Mouse (Mus musculus) left cerebral cortex, postnatal 36 days (tissue): ENCODE results near the gene Carm1. TPM values are rescaled to one million over a fixed set of nuclear protein-coding genes. Genes with fewer than 3 reads are reported as not detected.

Experiments used
- DNase-seq, 2 experiments: peaks; one replicate each; pipeline ENCODE4 v3.0.0; 2021 to 2022; ENCODE audit warnings: low spot score in 2 of 2, mixed read lengths in 1 of 2
- intact Hi-C: fragments of 180-260 bp; cut with DNase I; formaldehyde crosslinking; loops from one replicate; pipeline ENCODE4 v1.15.1; 2025
- total RNA-seq, 2 experiments: library from RNA; stranded (reverse); gene quantifications; 2 replicates each; pipeline ENCODE4 v1.2.3; 2021

Carm1 gene
- total RNA-seq, 2 experiments from 2014 or later, result 70.8 to 76.7 TPM

GRCm38 (mm10) chr9:21601073-21601472 lies 54.4 kb downstream of the Carm1 start:
- DNase-seq, result no peak
- intact Hi-C loops, result loop anchor here (5.0 kb wide), 1 partner anchor 271 kb away; no protein-coding TSS in a partner anchor

- DNase-seq, result peak; percentile 52 to 63
- intact Hi-C loops, result loop anchor here (5.0 kb wide), 1 partner anchor 270 kb away; no protein-coding TSS in a partner anchor
These were observed 55.2 kb downstream of the Carm1 start for GRCm38 (mm10) chr9:21601722-21602399.

- intact Hi-C loops, result loop anchor here (5.0 kb wide), 1 partner anchor 268 kb away; no protein-coding TSS in a partner anchor
- DNase-seq, result no peak
These were observed 57.4 kb downstream of the Carm1 start for GRCm38 (mm10) chr9:21604119-21604518.

DNA sequence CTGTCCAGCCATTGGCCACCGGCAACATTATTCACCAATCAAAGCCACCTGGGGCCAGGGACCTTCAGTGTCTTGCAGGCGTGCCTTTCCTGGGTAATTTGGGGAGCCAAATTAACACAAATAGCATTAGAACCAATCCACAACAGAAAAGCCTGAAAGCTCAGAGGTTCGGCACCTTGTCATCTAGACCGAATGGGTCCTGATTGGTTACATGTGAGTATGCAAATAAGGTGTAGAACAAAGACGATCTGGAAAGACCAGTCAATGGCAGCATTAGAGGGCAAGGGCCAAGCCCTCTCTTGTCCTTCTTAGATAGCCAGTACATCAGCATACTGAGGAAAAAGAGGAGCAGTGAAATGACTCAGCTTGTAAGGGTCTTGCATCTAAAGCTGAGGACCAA lies 59.2 kb downstream of the Carm1 start:
- intact Hi-C loops, result no loop called here
- no peak for DNase-seq

GRCm38 (mm10) chr9:21606648-21607047 lies 60.0 kb downstream of the Carm1 start:
- intact Hi-C loops, result no loop called here
- DNase-seq, result no peak

- no peak for DNase-seq
- intact Hi-C loops, result loop anchor here (5.0 kb wide), 1 partner anchor 192 kb away; no protein-coding TSS in a partner anchor
These were observed 63.2 kb downstream of the Carm1 start for GRCm38 (mm10) chr9:21609861-21610260.

DNA sequence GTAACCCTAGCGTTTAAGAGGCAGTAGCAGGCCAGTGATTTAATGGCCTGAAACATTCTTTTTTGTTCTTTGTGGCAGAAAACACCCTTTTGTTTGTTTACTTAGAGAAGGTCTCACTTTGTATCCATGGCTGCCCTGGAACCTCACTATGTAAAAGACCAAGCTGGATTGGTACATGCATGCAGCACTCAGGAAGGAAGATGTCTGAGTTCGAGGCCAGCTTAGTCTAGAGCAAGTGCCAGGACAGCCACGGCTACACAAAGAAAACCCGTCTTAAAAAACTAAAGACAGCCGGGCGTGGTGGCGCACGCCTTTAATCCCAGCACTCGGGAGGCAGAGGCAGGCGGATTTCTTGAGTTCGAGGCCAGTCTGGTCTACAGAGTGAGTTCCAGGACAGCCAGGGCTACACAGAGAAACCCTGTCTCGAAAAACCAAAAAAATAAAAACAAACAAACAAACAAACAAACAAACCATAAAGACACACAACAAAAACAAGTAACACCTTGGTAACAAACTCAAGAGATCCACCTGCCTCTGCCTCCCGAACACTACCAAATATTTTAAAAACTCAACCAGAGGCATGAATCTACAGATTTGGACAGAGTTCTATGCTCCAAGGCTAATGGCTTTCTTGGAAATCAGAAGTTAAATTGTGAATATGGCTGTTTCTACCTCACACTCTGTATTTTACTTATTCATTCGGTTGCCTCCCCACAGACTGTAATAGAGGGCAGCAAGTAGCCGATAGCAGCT lies 68.3 kb downstream of the Carm1 start:
- intact Hi-C loops, result loop anchor here (5.0 kb wide), 1 partner anchor 187 kb away; no protein-coding TSS in a partner anchor
- no peak for DNase-seq

- peak; percentile 100 for DNase-seq
- intact Hi-C loops, result no loop called here
These were observed 69.0 kb downstream of the Carm1 start, which contains the start of gene Smarca4 for GRCm38 (mm10) chr9:21615617-21616231. Smarca4 (plus strand) TSS chr9:21616169.

GRCm38 (mm10) chr9:21616232-21616781 lies 69.6 kb downstream of the Carm1 start:
- intact Hi-C loops, result no loop called here
- DNase-seq, result peak; percentile 85 to 88

DNA sequence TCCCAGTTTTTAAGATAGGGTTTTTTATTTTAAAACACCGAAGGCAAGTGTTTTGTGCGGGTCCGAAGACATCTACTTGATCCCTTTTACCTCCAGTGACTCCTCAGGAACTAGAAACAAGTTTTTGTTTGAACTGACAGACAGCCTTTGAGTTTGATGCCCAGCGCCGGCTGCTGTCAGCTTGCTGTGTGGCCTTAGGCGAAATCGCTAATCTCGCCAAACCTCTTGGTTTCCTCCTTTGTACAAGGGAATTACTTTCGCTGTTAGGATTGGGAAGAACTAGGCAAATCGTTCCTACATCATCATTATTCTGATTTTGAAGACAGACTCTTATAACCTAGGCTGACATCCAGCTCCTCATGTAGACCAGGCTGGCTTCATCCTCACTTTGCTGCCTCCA lies 70.4 kb downstream of the Carm1 start:
- intact Hi-C loops, result no loop called here
- DNase-seq, result no peak

DNA sequence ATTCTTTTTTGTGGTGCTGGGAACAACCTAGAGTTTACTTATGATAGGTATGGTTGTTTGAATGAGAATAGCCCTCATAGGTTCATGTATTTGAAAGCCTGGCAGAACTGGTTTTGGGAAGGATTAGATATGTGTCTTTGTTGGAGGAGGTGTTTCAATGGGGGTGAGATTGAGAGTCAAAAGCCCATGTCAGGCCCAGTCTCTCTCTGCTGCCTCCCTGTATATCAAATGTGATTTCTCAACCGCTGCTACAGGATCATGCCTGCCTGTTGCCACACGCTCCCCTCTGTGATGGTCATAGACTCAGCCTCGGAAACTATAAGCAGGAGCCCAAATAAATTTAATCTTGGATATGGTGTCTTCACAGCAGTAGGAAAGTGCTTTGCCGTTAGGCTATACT lies 73.5 kb downstream of the Carm1 start:
- DNase-seq, result no peak
- intact Hi-C loops, result no loop called here

DNA sequence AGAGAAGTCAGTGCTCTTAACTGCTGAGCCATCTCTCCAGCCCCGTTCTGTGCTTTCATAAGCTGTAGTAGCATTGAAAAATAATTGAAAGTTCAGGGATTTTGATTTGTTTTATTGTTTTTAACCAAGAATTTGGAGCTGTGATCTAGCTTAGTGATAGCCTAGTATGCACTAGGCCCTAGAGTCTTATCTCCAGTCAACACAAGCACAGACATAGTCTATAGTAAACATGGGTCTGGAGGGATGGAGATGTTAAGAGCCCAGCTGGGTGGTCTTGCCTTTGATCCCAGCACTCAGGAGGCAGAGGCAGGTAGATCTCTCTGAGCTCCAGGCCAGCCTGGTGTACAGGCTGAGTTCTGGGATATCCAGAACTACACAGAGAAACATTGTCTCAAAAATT lies 76.0 kb downstream of the Carm1 start:
- intact Hi-C loops, result no loop called here
- no peak for DNase-seq

GRCm38 (mm10) chr9:21625342-21626339 lies 78.9 kb downstream of the Carm1 start:
- intact Hi-C loops, result no loop called here
- no peak for DNase-seq

GRCm38 (mm10) chr9:21626571-21626970 lies 79.9 kb downstream of the Carm1 start:
- intact Hi-C loops, result no loop called here
- DNase-seq, result no peak

GRCm38 (mm10) chr9:21627145-21627795 lies 80.6 kb downstream of the Carm1 start:
- no peak for DNase-seq
- intact Hi-C loops, result no loop called here

DNA sequence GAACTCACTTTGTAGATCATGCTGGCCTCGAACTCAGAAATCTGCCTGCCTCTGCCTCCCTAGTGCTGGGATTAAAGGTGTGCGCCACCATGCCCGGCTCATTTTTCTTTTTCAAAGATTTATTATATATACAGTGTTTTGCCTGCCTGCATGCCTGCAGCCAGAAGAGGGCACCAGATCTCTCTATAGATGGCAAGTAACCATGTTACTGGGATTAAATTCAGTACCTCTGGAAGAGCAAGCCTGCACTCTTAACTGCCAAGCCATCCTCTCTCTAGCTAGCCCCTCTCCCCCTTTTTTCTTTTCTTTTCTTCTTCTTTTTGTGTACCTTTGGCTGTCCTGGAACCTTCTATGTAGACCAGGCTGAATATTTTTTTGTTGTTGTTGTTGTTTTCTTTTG lies 84.0 kb downstream of the Carm1 start:
- no peak for DNase-seq
- intact Hi-C loops, result no loop called here

DNA sequence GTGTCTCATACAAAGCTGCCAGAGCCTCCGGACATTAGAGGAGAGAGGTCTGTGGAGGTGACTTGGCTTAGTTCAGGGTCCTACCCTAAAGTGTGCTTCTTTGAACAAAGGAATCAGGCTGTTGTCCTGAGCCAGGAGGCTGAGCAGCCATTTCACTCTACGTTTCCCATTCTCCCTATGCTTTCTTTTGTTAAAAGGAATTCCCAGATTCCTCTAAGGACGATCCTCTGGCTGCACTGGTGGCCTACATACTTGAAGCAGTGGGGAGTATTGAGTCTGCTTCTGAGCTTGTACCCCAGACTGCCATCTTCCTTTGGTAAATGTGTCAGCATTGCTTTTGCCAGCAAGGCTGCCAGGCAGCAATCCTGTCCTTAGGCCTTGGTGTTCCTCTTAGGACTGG lies 86.4 kb downstream of the Carm1 start:
- intact Hi-C loops, result no loop called here

DNA sequence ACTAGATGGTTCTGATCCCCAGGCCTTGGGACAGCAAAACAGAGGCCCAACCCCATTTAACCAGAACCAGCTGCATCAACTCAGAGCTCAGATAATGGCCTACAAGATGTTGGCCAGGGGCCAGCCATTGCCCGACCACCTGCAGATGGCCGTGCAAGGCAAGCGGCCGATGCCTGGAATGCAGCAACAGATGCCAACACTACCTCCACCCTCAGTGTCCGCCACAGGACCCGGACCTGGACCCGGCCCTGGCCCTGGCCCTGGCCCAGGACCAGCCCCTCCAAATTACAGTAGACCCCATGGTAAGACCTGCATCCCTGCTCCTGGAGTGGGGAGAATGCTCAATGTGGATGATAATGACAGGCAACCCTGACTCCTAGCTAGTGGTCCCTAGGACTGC lies 88.9 kb downstream of the Carm1 start:
- DNase-seq, result no peak
- intact Hi-C loops, result no loop called here

More for the DNA sequence above, 86.4 kb downstream of the Carm1 start:
- DNase-seq, result no peak
